Mouse (Mus musculus) midbrain, postnatal 0 days (tissue): ENCODE measurements around the gene Zc3h10. TPM values are rescaled to one million over a fixed set of nuclear protein-coding genes. Genes with fewer than 3 reads are reported as not detected.
"Not testable (repeated sequence)": the region's sequence is repeated elsewhere in the genome, so short reads cannot be mapped to it uniquely, and the experiment has no call there.

Experiments
- ATAC-seq: fragments of 200-750 bp; cut with Nextera tagmentation; 2 replicates; pipeline ENCODE4 v1.8.0; 2017; ENCODE audit warnings: moderate number of reproducible peaks, mild to moderate bottlenecking, moderate TSS enrichment, moderate library complexity; ENCODE audit not compliant: low FRiP score
- DNase-seq: peaks from one replicate; pipeline ENCODE4 v3.0.0-alpha.2; 2015; ENCODE audit warnings: low spot score
- H3K27ac ChIP-seq: fragments of 300-500 bp; sonication (generic); 2 replicates; pipeline ENCODE4 v1.5.1; 2014; ENCODE audit warnings: low read depth, mild to moderate bottlenecking, low read length, mixed read lengths
- H3K27me3 ChIP-seq: fragments of 300-500 bp; sonication (generic); 2 replicates; pipeline ENCODE4 v1.6.1; 2014; ENCODE audit warnings: low read length, control low read depth, mixed read lengths; ENCODE audit not compliant: insufficient read depth
- H3K36me3 ChIP-seq: fragments of 300-500 bp; sonication (generic); 2 replicates; pipeline ENCODE4 v1.6.1; 2014; ENCODE audit warnings: low read length, control low read depth, mixed read lengths; ENCODE audit not compliant: insufficient read depth
- H3K4me1 ChIP-seq: fragments of 300-500 bp; sonication (generic); 2 replicates; pipeline ENCODE4 v1.6.1; 2014; ENCODE audit warnings: mild to moderate bottlenecking, control low read depth, antibody characterized with exemption, low read length, mixed read lengths; ENCODE audit not compliant: insufficient read depth
- H3K4me2 ChIP-seq: fragments of 300-500 bp; sonication (generic); 2 replicates; pipeline ENCODE4 v1.6.1; 2014; ENCODE audit warnings: low read depth, mild to moderate bottlenecking, low read length, mixed read lengths; ENCODE audit not compliant: poor library complexity, severe bottlenecking
- H3K4me3 ChIP-seq: fragments of 300-500 bp; sonication (generic); 2 replicates; pipeline ENCODE4 v1.5.1; 2014; ENCODE audit warnings: low read depth, mild to moderate bottlenecking, low read length, moderate library complexity
- H3K9ac ChIP-seq: fragments of 300-500 bp; sonication (generic); replicated peaks from 2 replicates; pipeline ENCODE4 v1.6.1; 2014; ENCODE audit warnings: mild to moderate bottlenecking, low read length, moderate library complexity, mixed read lengths; ENCODE audit not compliant: poor library complexity, severe bottlenecking
- H3K9me3 ChIP-seq: fragments of 300-500 bp; sonication (generic); 2 replicates; pipeline ENCODE4 v1.6.1; 2016; ENCODE audit warnings: low read length, control low read depth
- CTCF ChIP-seq: IDR thresholded peaks from 2 replicates; pipeline ENCODE4 v1.5.1; 2016; ENCODE audit warnings: antibody characterized with exemption, mild to moderate bottlenecking
- whole genome bisulfite sequencing: fragments of 180-500 bp; shearing (Covaris S2); extraction: QIAGEN DNeasy Blood & Tissue Kit; methylation state at CpG from one replicate; pipeline ENCODE4 v1.1.7; 2014; 5-methylcytosine and 5-hydroxymethylcytosine counted together
- polyA plus RNA-seq: library from polyadenylated mRNA; unstranded; fragments of >200 nt; fragmentation: Nextera tagmentation; extraction: Ambion mirVana; gene quantifications from 2 replicates; pipeline ENCODE4 v1.2.1, GENCODE M21; 2015
- total RNA-seq: library from RNA; depleted of rRNA; stranded (reverse); fragments of >200 nt; gene quantifications from 2 replicates; pipeline ENCODE4 v1.2.3, GENCODE M21; 2014

Gene Zc3h10
- total and polyA plus RNA-seq, 2 experiments from 2014 or later, result 12.0 to 30.3 TPM

DNA sequence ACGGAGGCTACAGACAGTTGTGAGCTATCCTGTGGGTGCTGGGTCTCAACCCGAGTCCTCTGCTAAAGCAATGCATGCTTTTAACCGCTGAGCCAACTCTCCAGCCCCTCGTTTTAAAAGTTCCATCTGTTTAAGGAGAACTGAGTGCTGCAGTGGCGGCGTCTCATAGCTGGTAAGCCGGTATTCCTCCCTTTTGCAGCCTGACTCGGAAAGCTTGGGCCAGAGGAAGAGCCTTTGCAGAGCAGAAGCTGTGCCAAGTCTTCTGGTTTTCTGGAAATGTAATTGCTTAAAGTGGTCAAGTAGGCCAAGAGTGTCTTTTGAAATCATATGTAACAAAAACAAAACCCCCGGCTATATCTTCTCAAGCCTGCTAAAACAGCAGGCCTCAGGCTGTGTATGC, 39.3 kb downstream of the Zc3h10 start:
- 80% methylated on average over 9 of the region's 9 CpGs for WGBS
- H3K4me2 ChIP-seq, result no peak overlapping the region
- no peak for DNase-seq
- peaks cover 9% of the 10 kb centered on the region for H3K36me3 ChIP-seq
- no peak for TF ChIP-seq CTCF
- no peak overlapping the region for H3K27ac ChIP-seq
- H3K9me3 ChIP-seq, result no peaks in the 10 kb centered on the region
- no peak for ATAC-seq
- H3K27me3 ChIP-seq, result no peaks in the 10 kb centered on the region
- H3K4me3 ChIP-seq, result no peak overlapping the region
- no peaks in the 10 kb centered on the region for H3K4me1 ChIP-seq
- H3K9ac ChIP-seq, result no peak overlapping the region

DNA sequence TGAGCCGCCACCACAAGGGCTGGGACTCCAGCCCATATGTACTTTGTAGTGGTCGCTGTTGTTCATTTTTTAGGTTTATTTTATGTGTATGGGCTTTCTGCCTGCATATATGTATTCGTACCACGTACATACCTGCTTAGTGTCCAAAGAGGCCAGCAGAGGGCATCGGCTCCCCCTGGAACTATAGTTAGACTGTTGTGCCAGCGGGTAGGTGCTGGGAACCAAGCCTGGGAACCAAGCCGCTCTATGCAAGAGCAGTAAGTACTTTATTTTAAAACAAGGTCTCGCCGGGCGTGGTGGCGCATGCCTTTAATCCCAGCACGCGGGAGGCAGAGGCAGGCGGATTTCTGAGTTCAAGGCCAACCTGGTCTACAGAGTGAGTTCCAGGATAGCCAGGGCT, 41.6 kb downstream of the Zc3h10 start:
- Histone ChIP-seq H3K9ac (no peak overlapping the region), H3K9me3 (no peaks in the 10 kb centered on the region), H3K27me3 (no peaks in the 10 kb centered on the region), H3K4me1 (no peaks in the 10 kb centered on the region), H3K4me2 (no peak overlapping the region), H3K4me3 (no peak overlapping the region), H3K36me3 (peaks cover 10% of the 10 kb centered on the region), H3K27ac (no peak overlapping the region)
- no peak for DNase-seq
- WGBS, result 97% methylated on average over 14 of the region's 14 CpGs
- TF ChIP-seq CTCF, result peak; percentile 16; the same call in 1 of the 2 replicates
- no peak for ATAC-seq

DNA sequence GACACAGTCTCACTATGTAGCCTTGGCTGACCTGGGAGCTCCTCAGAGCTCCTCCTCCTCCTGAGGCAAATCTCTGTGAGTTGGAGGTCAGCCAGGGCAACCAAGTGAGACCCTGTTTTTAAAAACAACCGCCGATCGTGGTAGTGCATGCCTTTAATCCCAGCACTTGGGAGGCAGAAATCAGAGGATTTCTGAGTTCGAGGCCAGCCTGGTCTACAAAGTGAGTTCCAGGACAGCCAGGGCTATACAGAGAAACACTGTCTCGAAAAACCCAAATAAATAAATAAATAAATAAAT, 42.3 kb downstream of the Zc3h10 start:
- H3K9me3 ChIP-seq, H3K4me1 ChIP-seq, ATAC-seq, H3K27ac ChIP-seq, H3K36me3 ChIP-seq, H3K4me3 ChIP-seq, H3K27me3 ChIP-seq, H3K9ac ChIP-seq, H3K4me2 ChIP-seq, DNase-seq: not testable (repeated sequence)
- WGBS, result 73% methylated on average over 5 of the region's 5 CpGs

DNA sequence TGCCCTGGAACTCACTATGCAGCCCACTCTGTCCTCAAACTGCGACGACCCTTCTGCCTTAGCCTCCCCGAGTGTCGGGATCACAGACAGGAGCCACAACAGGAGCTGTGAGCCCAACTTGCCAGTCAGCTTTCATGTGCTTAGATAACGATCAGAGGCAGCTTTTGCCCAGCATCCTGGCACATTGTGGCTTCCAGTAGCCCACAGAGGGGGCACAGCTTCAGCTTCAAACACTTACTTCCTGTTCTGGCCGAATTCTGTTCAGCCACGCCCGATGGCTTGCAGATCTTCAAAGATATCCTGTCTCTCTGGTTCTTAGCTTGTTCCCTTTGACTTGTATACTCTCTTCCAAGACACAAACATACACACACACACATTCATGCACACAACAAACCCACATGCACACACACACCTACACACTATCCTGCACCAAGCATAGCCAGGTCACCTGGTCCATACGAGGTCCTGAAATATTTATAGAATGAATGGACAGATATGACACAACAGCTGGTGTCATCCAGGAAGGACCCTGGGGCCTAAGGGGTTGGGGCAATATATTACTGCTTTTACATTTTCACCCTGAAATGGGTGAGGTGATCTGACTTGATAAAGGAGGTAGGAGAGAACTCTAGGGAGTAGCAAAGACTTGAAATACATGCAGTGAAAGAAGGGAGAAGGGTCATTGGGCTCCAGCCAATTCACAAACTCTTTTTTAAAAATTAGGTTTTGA, 42.8 kb downstream of the Zc3h10 start:
- DNase-seq, result no peak
- no peak overlapping the region for H3K27ac ChIP-seq
- H3K36me3 ChIP-seq, result peaks cover 8% of the 10 kb centered on the region
- H3K9ac ChIP-seq, result no peak overlapping the region
- 80% methylated on average over 9 of the region's 9 CpGs for WGBS
- no peaks in the 10 kb centered on the region for H3K4me1 ChIP-seq
- no peak overlapping the region for H3K4me3 ChIP-seq
- no peaks in the 10 kb centered on the region for H3K27me3 ChIP-seq
- no peak overlapping the region for H3K4me2 ChIP-seq
- ATAC-seq, result no peak
- H3K9me3 ChIP-seq, result no peaks in the 10 kb centered on the region
- TF ChIP-seq CTCF, result no peak

DNA sequence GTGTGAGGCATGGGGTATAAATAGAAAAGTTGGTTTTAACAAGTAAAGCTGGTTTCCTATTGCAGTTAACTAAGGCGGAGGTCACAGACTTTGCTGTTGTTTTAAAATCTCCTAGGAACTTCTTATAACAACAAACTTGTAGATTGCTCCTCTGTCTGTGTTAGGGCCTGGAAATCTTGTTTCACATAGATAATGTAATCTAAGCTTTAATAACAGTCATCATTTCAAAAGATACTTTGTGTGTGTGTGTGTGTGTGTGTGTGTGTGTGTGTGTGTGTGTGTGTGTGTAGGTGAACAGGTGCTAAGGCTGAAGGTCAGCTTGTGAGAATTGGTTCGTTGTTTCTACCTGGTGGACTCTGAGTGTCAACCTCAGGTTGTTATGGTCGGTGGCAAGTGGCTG, 43.6 kb downstream of the Zc3h10 start:
- no peaks in the 10 kb centered on the region for H3K4me1 ChIP-seq
- H3K4me2 ChIP-seq, result no peak overlapping the region
- no peaks in the 10 kb centered on the region for H3K27me3 ChIP-seq
- no peaks in the 10 kb centered on the region for H3K9me3 ChIP-seq
- H3K36me3 ChIP-seq, result peaks cover 6% of the 10 kb centered on the region; the same call in 1 of the 2 replicates
- WGBS, result 93% methylated on average over 3 of the region's 3 CpGs
- H3K27ac ChIP-seq, result no peak overlapping the region
- ATAC-seq (no peak), DNase-seq (no peak)
- H3K4me3 ChIP-seq, result no peak overlapping the region
- no peak overlapping the region for H3K9ac ChIP-seq
- TF ChIP-seq CTCF, result no peak

DNA sequence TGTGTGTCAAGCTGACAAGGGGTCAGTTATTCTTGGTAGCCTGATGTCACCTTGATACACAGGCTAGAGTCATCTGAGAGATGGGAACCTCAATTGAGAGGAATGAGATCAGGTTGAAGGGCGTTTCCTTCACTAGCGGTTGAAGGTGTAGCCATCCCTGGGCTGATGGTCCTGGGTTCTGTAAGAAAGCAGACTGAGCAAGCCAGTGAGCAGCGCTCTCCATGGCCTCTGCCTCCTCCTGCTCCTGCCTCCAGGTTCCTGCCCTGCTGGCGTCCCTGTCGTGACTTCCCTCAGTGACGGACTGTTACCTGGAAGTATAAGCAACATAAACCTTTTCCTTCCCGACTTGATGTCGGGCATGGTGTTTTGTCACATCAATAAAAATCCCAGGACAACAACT, 44.0 kb downstream of the Zc3h10 start:
- H3K4me1 ChIP-seq, result no peaks in the 10 kb centered on the region
- no peak for TF ChIP-seq CTCF
- ATAC-seq (no peak), DNase-seq (no peak)
- no peak overlapping the region for H3K9ac ChIP-seq
- H3K27ac ChIP-seq, result no peak overlapping the region
- H3K9me3 ChIP-seq, result no peaks in the 10 kb centered on the region
- H3K4me3 ChIP-seq, result no peak overlapping the region
- 76% methylated on average over 8 of the region's 8 CpGs for WGBS
- H3K27me3 ChIP-seq, result no peaks in the 10 kb centered on the region
- peaks cover 6% of the 10 kb centered on the region; the same call in 1 of the 2 replicates for H3K36me3 ChIP-seq
- H3K4me2 ChIP-seq, result no peak overlapping the region
